Mouse (Mus musculus): Measurements from ENCODE around the gene Olfr692. TPM values are rescaled to one million over a fixed set of nuclear protein-coding genes. Genes with fewer than 3 reads are reported as not detected.

Olfr692 gene
- polyA plus RNA-seq, 1 experiment from 2014 or later, result not detected

DNA sequence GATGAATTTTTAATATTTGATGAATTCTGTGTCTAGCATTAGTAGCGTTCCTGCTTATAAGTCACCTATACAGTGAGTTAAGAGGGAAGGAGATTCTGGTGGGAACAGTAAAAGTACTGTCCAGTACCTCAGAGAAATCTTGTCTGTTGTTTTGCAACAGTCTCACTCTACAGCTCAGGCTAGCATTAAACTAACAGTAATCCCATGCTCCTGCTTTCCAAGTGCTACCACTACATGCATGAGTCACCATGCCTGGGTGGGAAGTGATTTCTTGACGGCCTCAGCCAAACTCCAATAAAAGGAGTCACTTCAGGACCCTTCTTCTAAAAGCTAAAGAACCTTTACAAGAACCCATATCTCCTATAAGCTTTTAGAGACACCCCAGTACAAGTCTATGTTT lies 6.3 kb upstream of the Olfr692 start:
- Histone ChIP-seq H3K36me3 (ENCODE audit: control insufficient read depth, insufficient read depth) (no peaks in the 10 kb centered on the region), H3K9me3 (ENCODE audit: control insufficient read depth) (no peaks in the 10 kb centered on the region), H3K4me2 (replicated peaks; ENCODE audit: low read depth) (no peak overlapping the region), H3K4me1 (replicated peaks; ENCODE audit: control insufficient read depth, insufficient read depth, low read length) (no peaks in the 10 kb centered on the region), H3K4me3 (ENCODE audit: low read depth, low read length) (no peak overlapping the region), H3K9ac (ENCODE audit: low read depth, low read length) (no peak overlapping the region), H3K27me3 (replicated peaks; ENCODE audit: control insufficient read depth, insufficient read depth, low read length) (no peaks in the 10 kb centered on the region), H3K27ac (ENCODE audit: low read depth, low read length) (no peak overlapping the region)
- TF ChIP-seq CTCF (IDR thresholded peaks at IDR 0.05; ENCODE audit: low read depth), result no peak
- no peak for ATAC-seq
- WGBS, result 79% methylated on average over 2 of the region's 2 CpGs

- Histone ChIP-seq H3K27ac (ENCODE audit: low read depth, low read length) (no peak overlapping the region), H3K9me3 (ENCODE audit: control insufficient read depth) (no peaks in the 10 kb centered on the region), H3K36me3 (ENCODE audit: control insufficient read depth, insufficient read depth) (no peaks in the 10 kb centered on the region), H3K4me1 (replicated peaks; ENCODE audit: control insufficient read depth, insufficient read depth, low read length) (no peaks in the 10 kb centered on the region), H3K9ac (ENCODE audit: low read depth, low read length) (no peak overlapping the region), H3K4me3 (ENCODE audit: low read depth, low read length) (no peak overlapping the region), H3K4me2 (replicated peaks; ENCODE audit: low read depth) (no peak overlapping the region), H3K27me3 (replicated peaks; ENCODE audit: control insufficient read depth, insufficient read depth, low read length) (no peaks in the 10 kb centered on the region)
- 83% methylated on average over 5 of the region's 5 CpGs for WGBS
- no peak for TF ChIP-seq CTCF (IDR thresholded peaks at IDR 0.05; ENCODE audit: low read depth)
- no peak for ATAC-seq
Observed at GRCm38 (mm10) chr7:105367268-105367667, 762 bp upstream of the Olfr692 start.

DNA sequence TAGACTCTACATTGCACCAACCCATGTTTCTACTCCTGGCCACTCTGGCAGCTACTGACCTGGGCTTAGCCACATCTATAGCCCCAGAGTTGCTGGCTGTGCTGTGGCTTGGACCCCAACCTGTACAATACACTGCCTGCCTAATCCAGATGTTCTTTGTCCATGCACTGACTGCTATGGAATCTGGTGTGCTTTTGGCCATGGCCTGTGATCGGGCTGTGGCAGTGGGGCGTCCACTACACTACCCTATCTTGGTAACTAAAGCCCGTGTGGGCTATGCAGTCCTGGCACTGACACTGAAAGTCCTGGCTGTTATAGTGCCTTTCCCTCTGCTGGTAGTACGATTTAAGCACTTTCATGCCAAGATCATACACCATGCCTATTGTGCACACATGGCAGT lies 491 bp downstream of the Olfr692 start:
- Histone ChIP-seq H3K9ac (ENCODE audit: low read depth, low read length) (no peak overlapping the region), H3K36me3 (ENCODE audit: control insufficient read depth, insufficient read depth) (no peaks in the 10 kb centered on the region), H3K27ac (ENCODE audit: low read depth, low read length) (no peak overlapping the region), H3K4me1 (replicated peaks; ENCODE audit: control insufficient read depth, insufficient read depth, low read length) (no peaks in the 10 kb centered on the region), H3K27me3 (replicated peaks; ENCODE audit: control insufficient read depth, insufficient read depth, low read length) (no peaks in the 10 kb centered on the region), H3K4me3 (ENCODE audit: low read depth, low read length) (no peak overlapping the region), H3K4me2 (replicated peaks; ENCODE audit: low read depth) (no peak overlapping the region), H3K9me3 (ENCODE audit: control insufficient read depth) (no peaks in the 10 kb centered on the region)
- 94% methylated on average over 4 of the region's 4 CpGs for WGBS
- no peak for TF ChIP-seq CTCF (IDR thresholded peaks at IDR 0.05; ENCODE audit: low read depth)
- no peak for ATAC-seq

- Histone ChIP-seq H3K27ac (ENCODE audit: low read depth, low read length) (no peak overlapping the region), H3K4me3 (ENCODE audit: low read depth, low read length) (no peak overlapping the region), H3K9me3 (ENCODE audit: control insufficient read depth) (no peaks in the 10 kb centered on the region), H3K9ac (ENCODE audit: low read depth, low read length) (no peak overlapping the region), H3K4me1 (replicated peaks; ENCODE audit: control insufficient read depth, insufficient read depth, low read length) (no peaks in the 10 kb centered on the region), H3K27me3 (replicated peaks; ENCODE audit: control insufficient read depth, insufficient read depth, low read length) (no peaks in the 10 kb centered on the region), H3K36me3 (ENCODE audit: control insufficient read depth, insufficient read depth) (peaks cover 15% of the 10 kb centered on the region), H3K4me2 (replicated peaks; ENCODE audit: low read depth) (no peak overlapping the region)
- 84% methylated on average over 1 of the region's 1 CpGs for WGBS
- TF ChIP-seq CTCF (IDR thresholded peaks at IDR 0.05; ENCODE audit: low read depth), result no peak
- no peak for ATAC-seq
Observed at GRCm38 (mm10) chr7:105372912-105373311, 4.9 kb downstream of the Olfr692 start.

GRCm38 (mm10) chr7:105373509-105373908 lies 5.5 kb downstream of the Olfr692 start:
- H3K36me3 ChIP-seq (ENCODE audit: control insufficient read depth, insufficient read depth), result peaks cover 21% of the 10 kb centered on the region
- H3K4me3 ChIP-seq (ENCODE audit: low read depth, low read length), result no peak overlapping the region
- ATAC-seq, result no peak
- no peak overlapping the region for H3K4me2 ChIP-seq (replicated peaks; ENCODE audit: low read depth)
- WGBS, result 79% methylated on average over 4 of the region's 4 CpGs
- H3K27me3 ChIP-seq (replicated peaks; ENCODE audit: control insufficient read depth, insufficient read depth, low read length), result no peaks in the 10 kb centered on the region
- no peaks in the 10 kb centered on the region for H3K4me1 ChIP-seq (replicated peaks; ENCODE audit: control insufficient read depth, insufficient read depth, low read length)
- H3K9me3 ChIP-seq (ENCODE audit: control insufficient read depth), result no peaks in the 10 kb centered on the region
- no peak overlapping the region for H3K9ac ChIP-seq (ENCODE audit: low read depth, low read length)
- TF ChIP-seq CTCF (IDR thresholded peaks at IDR 0.05; ENCODE audit: low read depth), result no peak
- H3K27ac ChIP-seq (ENCODE audit: low read depth, low read length), result no peak overlapping the region

DNA sequence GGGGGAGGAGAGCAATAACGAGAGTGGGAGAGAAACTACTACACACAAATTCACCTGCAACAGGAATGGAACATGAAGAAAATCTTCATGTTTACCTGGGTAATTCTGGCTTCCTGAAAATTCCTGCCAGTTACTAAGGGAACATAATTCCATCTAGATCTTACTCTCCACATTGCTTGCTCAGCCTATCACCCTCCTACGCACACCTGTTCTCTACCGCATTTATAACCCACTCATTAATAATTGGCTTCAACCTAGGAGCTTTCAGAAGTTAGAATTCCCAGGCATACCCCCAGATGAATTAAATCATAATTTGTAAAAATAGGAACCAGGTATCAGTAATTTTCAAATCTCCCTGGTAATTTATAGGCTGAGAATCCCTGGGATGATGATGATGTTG lies 5.9 kb downstream of the Olfr692 start:
- H3K36me3 ChIP-seq (ENCODE audit: control insufficient read depth, insufficient read depth), result peaks cover 25% of the 10 kb centered on the region
- no peak for ATAC-seq
- H3K4me2 ChIP-seq (replicated peaks; ENCODE audit: low read depth), result no peak overlapping the region
- H3K4me3 ChIP-seq (ENCODE audit: low read depth, low read length), result no peak overlapping the region
- no peak overlapping the region for H3K9ac ChIP-seq (ENCODE audit: low read depth, low read length)
- no peaks in the 10 kb centered on the region for H3K27me3 ChIP-seq (replicated peaks; ENCODE audit: control insufficient read depth, insufficient read depth, low read length)
- no peak for TF ChIP-seq CTCF (IDR thresholded peaks at IDR 0.05; ENCODE audit: low read depth)
- no peak overlapping the region for H3K27ac ChIP-seq (ENCODE audit: low read depth, low read length)
- WGBS, result 87% methylated on average over 3 of the region's 3 CpGs
- no peaks in the 10 kb centered on the region for H3K9me3 ChIP-seq (ENCODE audit: control insufficient read depth)
- no peaks in the 10 kb centered on the region for H3K4me1 ChIP-seq (replicated peaks; ENCODE audit: control insufficient read depth, insufficient read depth, low read length)

GRCm38 (mm10) chr7:105374866-105375265 lies 6.8 kb downstream of the Olfr692 start, which contains the start of gene Gm5901:
Gene Gm5901 (plus strand): TSS chr7:105375038.
- H3K36me3 ChIP-seq (ENCODE audit: control insufficient read depth, insufficient read depth), result peaks cover 33% of the 10 kb centered on the region
- no peak within 1 kb of the TSS for H3K9ac ChIP-seq (ENCODE audit: low read depth, low read length)
- TF ChIP-seq CTCF (IDR thresholded peaks at IDR 0.05; ENCODE audit: low read depth), result no peak

More at GRCm38 (mm10) chr7:105374866-105375265, 6.8 kb downstream of the Olfr692 start, which contains the start of gene Gm5901:
- Histone ChIP-seq H3K4me1 (replicated peaks; ENCODE audit: control insufficient read depth, insufficient read depth, low read length) (no peaks in the 10 kb centered on the region), H3K27ac (ENCODE audit: low read depth, low read length) (no peak within 1 kb of the TSS), H3K4me2 (replicated peaks; ENCODE audit: low read depth) (no peak within 1 kb of the TSS), H3K27me3 (replicated peaks; ENCODE audit: control insufficient read depth, insufficient read depth, low read length) (no peaks in the 10 kb centered on the region), H3K9me3 (ENCODE audit: control insufficient read depth) (no peaks in the 10 kb centered on the region), H3K4me3 (ENCODE audit: low read depth, low read length) (no peak within 1 kb of the TSS)
- ATAC-seq, result no peak
- WGBS, result 85% methylated on average over 1 of the region's 1 CpGs
